In genomic region chr3:88949786-88950575, GRCm38 (mm10) we compare ENCODE assay signal across 8 mouse cellular contexts. TPM values are rescaled to one million over a fixed set of nuclear protein-coding genes. Genes with fewer than 3 reads are reported as not detected.
DNase-seq lines count a peak whose midpoint lies in the region; ATAC-seq and TF ChIP-seq lines count a peak whose summit lies in the region.

No protein-coding gene starts in this region.

- H3K27me3 ChIP-seq in Patski: no peaks in the 10 kb centered on the region
- H3K27me3 ChIP-seq in hindbrain, embryonic 12.5 days: no peaks in the 10 kb centered on the region

- H3K4me2 ChIP-seq in hindbrain, embryonic 12.5 days (replicated peaks): peak overlapping the region; percentile 67

- peak; percentile 74 for ATAC-seq in Patski
- peak; percentile 95 for ATAC-seq in hindbrain, embryonic 12.5 days (ENCODE audit: low FRiP score)

- no peak for TF ChIP-seq CTCF in Patski (IDR thresholded peaks at IDR 0.05)

- no peaks in the 10 kb centered on the region for H3K36me3 ChIP-seq in hindbrain, embryonic 12.5 days

- peaks cover 28% of the 10 kb centered on the region for H3K4me1 ChIP-seq in hindbrain, embryonic 12.5 days

- no peaks in the 10 kb centered on the region for H3K9me3 ChIP-seq in hindbrain, embryonic 12.5 days (replicated peaks)

- CTCF ChIA-PET in Patski (lab: Charles Lee): no interaction called here

- DNase-seq in Patski (ENCODE audit: low read depth, low spot score): peak; percentile 61
- DNase-seq in cerebellum, adult 9-11 months: peak; percentile 92
- DNase-seq in frontal cortex, postnatal 10 days (ENCODE audit: low spot score in 2 of 2): peak; percentile 80 to 88
- peak; percentile 80 to 83 for DNase-seq in layer of hippocampus, postnatal 25 days (ENCODE audit: extremely low spot score in 1 of 2, low spot score in 1 of 2)
- peak; percentile 93 for DNase-seq in lung, postnatal 14 days
- DNase-seq in ovary, postnatal 36 days (ENCODE audit: low spot score): peak; percentile 93
- DNase-seq in thymus, postnatal 14 days: peak; percentile 96

- peak overlapping the region; percentile 94 for H3K9ac ChIP-seq in hindbrain, embryonic 12.5 days

- peak overlapping the region; percentile 99 for H3K27ac ChIP-seq in hindbrain, embryonic 12.5 days

- POLR2A ChIA-PET in Patski (lab: Charles Lee): interaction anchor here (0.9 kb wide), 1 partner anchor 36 kb away, joined by 3 read pairs; the partner anchor contains the start of gene Msto1

- H3K4me3 ChIP-seq in hindbrain, embryonic 12.5 days: peak overlapping the region; percentile 86

- WGBS in hindbrain, embryonic 12.5 days: under 1% methylated on average over 65 of the region's 92 CpGs

- in situ Hi-C loops in Patski (cut with MboI; ENCODE audit: low pct_unique_long_range_greater_than_20kb): loop anchor here (10.0 kb wide), 1 partner anchor 245 kb away; no protein-coding TSS in a partner anchor

RNA-seq across cellular contexts. Expression of gene Ash1l, which starts 0.4 kb away (rescaled TPM):
- polyA plus RNA-seq in Patski (2021): 38.4 TPM
- polyA plus RNA-seq in hindbrain, embryonic 12.5 days (2016; fragmentation: Nextera tagmentation; extraction: Ambion mirVana): 22.0 and 22.5 TPM in 2 replicates
- 10 to 100 TPM; 70.5 to 82.0 TPM for total RNA-seq in layer of hippocampus, postnatal 25 days (2021)

RNA-seq across cellular contexts. Expression of gene Dap3, which starts 1.0 kb away (rescaled TPM):
- polyA plus RNA-seq in Patski (2021): 160 TPM
- 144 and 145 TPM in 2 replicates for polyA plus RNA-seq in hindbrain, embryonic 12.5 days (2016; fragmentation: Nextera tagmentation; extraction: Ambion mirVana)
- total RNA-seq in layer of hippocampus, postnatal 25 days (2021): 100 to 1,000 TPM; 102 to 116 TPM

RNA-seq across cellular contexts. Expression of gene Msto1, which starts 36.2 kb away (rescaled TPM):
- polyA plus RNA-seq in Patski (2021): 90.3 TPM
- polyA plus RNA-seq in hindbrain, embryonic 12.5 days (2016; fragmentation: Nextera tagmentation; extraction: Ambion mirVana): 40.8 and 42.0 TPM in 2 replicates
- 10 to 100 TPM; 24.6 to 27.1 TPM for total RNA-seq in layer of hippocampus, postnatal 25 days (2021)

Comparison
In these comparisons a context has a peak if more than half of its experiments do, and no peak if none do; other contexts are left out.
1. Peak in every context shown above with its lines: DNase-seq, ATAC-seq, H3K4me3 ChIP-seq and H3K27ac ChIP-seq.